Mouse (Mus musculus): Measurements from ENCODE around the gene Gm5741.

DNA sequence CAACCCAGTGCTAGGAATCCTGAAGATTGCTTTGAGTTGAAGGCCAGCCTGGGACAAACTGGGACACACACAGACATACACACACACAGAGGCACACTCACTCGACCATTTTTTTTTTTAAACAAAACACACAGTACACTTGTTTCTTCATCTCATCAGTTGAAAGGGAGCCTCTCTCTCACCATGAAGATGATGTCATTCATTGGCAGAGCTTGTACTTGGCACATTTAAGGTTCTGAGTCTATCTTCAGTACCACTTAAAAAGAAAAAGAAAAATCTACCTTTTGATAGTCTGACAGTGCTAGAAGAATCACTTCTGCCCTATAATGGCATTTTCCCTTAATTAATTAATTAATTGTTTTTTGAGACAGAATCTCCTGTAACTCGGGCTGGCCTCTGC, 21.0 kb upstream of the Gm5741 start:
- no peak for TF ChIP-seq ZNF384 (IDR thresholded peaks at IDR 0.05; ENCODE audit: low read depth, low read length)
- TF ChIP-seq CHD2 (IDR thresholded peaks at IDR 0.05; ENCODE audit: low read depth, low read length), result no peak
- TF ChIP-seq ZC3H11A (IDR thresholded peaks at IDR 0.05; ENCODE audit: borderline replicate concordance, low read depth, low read length), result no peak
- TF ChIP-seq MAFK (IDR thresholded peaks at IDR 0.05; ENCODE audit: insufficient read depth, low read depth, low read length), result no peak

Data from ES-E14 (cell line).